Mouse (Mus musculus): Measurements from ENCODE around the gene Olfr373.
"Not testable (repeated sequence)": the region's sequence is repeated elsewhere in the genome, so short reads cannot be mapped to it uniquely, and the experiment has no call there.

Gene Olfr373

GRCm38 (mm10) chr8:72082877-72083276, at the start of gene Olfr373:
TSS of gene Olfr373 (plus strand) at chr8:72083177.
- DNase-seq (ENCODE audit: low read depth) = not testable (repeated sequence)

- DNase-seq (ENCODE audit: low read depth) = not testable (repeated sequence)
Observed at GRCm38 (mm10) chr8:72040918-72041317, 42.1 kb upstream of the Olfr373 start, which contains the start of gene Olfr372. TSS of gene Olfr372 (plus strand) at chr8:72041218.

GRCm38 (mm10) chr8:72042493-72042892, 40.5 kb upstream of the Olfr373 start:
- DNase-seq (ENCODE audit: low read depth) = no peak

DNA sequence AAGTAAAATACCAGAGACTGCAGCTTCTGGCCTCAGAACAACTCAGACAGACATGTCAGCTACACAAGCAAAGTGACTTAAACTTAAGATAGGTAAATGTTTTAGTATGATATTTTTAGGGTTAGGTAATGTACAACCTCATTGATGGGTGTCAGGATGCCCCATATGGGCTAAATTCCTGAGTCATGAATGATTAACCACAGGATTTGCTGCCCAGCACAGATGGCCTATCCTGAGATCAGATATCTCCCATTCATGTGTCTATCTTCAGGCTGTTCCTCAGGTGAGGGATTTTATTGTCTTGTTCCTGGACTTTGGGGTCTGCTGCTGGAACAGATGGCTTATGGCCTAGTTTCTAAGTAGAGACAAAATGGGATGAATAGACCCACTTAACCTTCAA, 28.3 kb upstream of the Olfr373 start:
- DNase-seq (ENCODE audit: low read depth) = not testable (repeated sequence)

- not testable (repeated sequence) for DNase-seq (ENCODE audit: low read depth)
Observed at GRCm38 (mm10) chr8:72057643-72058042, 25.3 kb upstream of the Olfr373 start.

DNA sequence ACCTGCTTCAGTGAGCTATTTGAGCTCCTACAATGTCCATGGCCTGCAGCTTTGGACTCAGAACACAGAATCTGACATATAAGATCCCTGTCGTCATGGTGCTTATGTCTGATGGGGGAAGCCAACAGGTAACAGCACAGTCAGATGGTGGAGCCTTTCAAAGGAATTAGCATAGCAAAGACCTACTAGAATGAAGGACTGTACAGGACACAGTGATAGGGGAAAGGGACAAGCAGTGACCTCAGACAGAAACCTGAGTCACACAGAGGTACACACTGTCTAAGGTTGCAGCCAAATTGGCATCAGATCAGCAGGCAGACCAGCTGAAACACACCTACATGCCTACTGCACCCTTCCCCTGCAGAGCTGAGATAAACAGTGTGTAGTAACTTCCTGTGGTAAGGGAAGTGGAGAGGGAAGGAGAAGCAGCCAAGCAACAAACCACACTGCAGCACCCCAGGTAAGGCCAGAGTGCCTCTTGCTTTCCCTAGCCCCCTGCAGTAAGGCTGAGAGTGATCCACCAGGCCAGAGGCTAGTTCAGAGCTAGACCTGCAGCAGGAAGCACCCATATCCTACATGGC, 16.1 kb upstream of the Olfr373 start:
- DNase-seq (ENCODE audit: low read depth) = not testable (repeated sequence)

- no peak for DNase-seq (ENCODE audit: low read depth)
Observed at GRCm38 (mm10) chr8:72084744-72085143, 1.8 kb downstream of the Olfr373 start.

GRCm38 (mm10) chr8:72087611-72088010, 4.6 kb downstream of the Olfr373 start:
- DNase-seq (ENCODE audit: low read depth) = not testable (repeated sequence)

- not testable (repeated sequence) for DNase-seq (ENCODE audit: low read depth)
Observed at GRCm38 (mm10) chr8:72096721-72097120, 13.7 kb downstream of the Olfr373 start.

- not testable (repeated sequence) for DNase-seq (ENCODE audit: low read depth)
Observed at GRCm38 (mm10) chr8:72099377-72100103, 16.6 kb downstream of the Olfr373 start.

- DNase-seq (ENCODE audit: low read depth) = no peak
Observed at GRCm38 (mm10) chr8:72105165-72105564, 22.2 kb downstream of the Olfr373 start.

GRCm38 (mm10) chr8:72106740-72107139, 23.8 kb downstream of the Olfr373 start, which contains the start of gene Olfr374:
TSS of gene Olfr374 (plus strand) at chr8:72107040.
- DNase-seq (ENCODE audit: low read depth) = no peak

GRCm38 (mm10) chr8:72110876-72111275, 27.9 kb downstream of the Olfr373 start:
- DNase-seq (ENCODE audit: low read depth) = no peak

DNA sequence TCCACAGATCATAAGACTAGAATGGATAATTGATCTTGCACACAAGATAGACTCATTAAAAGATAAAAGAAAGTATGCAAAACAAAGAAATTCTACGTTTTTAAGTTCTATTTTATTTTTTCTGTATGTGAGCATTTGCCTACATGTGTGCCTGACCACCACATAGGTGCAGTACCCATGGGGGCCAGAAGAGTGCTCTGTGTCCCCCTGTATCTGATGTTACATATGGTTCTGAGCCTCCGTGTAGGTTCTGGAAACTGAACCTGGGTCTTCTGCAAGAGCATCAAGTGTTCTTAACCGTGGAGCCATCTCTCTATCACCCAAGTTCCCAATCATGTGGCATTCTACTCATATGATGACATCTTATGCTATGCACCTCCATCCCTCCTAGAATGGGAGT, 29.5 kb downstream of the Olfr373 start:
- DNase-seq (ENCODE audit: low read depth) = no peak

DNA sequence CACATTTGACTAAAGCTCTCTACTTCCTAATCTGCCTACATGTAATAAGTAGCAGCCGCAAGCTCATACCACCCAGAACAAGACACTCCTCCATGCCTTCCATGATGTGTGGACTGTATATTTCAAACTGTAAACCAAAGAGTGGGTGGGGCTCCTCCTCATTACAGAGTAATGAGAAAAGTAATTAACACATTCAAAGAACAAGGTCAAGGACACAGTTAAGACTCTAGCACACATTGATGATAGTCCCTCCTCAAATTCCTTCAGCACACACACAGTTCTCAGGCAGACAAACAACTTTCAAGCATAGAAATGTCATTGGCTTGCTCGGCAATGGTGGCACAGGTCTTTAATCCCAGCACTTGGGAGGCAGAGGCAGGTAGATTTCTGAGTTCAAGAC, 32.2 kb downstream of the Olfr373 start:
- no peak for DNase-seq (ENCODE audit: low read depth)

- no peak for DNase-seq (ENCODE audit: low read depth)
Observed at GRCm38 (mm10) chr8:72118616-72119015, 35.6 kb downstream of the Olfr373 start.

GRCm38 (mm10) chr8:72121486-72121885, 38.5 kb downstream of the Olfr373 start:
- not testable (repeated sequence) for DNase-seq (ENCODE audit: low read depth)

- no peak for DNase-seq (ENCODE audit: low read depth)
Observed at GRCm38 (mm10) chr8:72121997-72122396, 39.0 kb downstream of the Olfr373 start.

DNA sequence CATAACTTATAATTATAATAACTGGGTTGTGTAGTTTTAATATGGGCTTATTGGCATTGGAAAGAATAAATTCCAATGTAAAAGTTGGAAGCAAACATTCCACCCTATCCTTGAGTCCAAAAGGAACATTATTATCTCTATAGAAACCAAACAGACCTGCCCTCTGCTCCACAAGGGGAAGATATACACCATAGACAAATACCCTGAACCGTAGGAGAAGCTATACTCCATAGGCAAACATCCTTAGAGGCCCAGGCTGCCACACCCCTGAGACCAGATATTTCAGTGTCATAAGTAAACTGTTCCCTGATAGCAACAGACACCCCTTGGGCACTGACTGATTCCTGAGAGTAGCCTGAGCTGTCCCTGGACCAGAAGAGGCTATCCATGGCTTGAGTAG, 44.9 kb downstream of the Olfr373 start:
- no peak for DNase-seq (ENCODE audit: low read depth)

DNA sequence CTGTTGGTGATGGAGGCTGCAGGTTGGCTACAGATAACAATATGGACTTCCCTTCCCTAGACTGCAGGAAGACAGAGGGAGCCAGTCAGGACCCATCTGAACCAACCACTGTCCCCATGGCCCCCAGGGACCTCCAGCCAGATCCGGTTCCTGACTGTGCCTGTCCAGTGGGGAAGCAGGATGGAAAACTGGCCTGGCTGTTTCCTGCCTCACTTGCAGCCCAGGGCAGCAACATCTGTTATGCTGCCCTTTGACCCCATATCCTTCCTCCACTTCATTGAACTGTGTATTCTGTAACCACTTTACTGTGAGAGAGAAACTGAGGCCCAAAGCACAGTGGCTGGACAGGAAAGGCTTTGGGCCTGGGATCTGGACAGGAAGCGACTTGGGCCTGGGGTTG, 48.3 kb downstream of the Olfr373 start:
- no peak for DNase-seq (ENCODE audit: low read depth)

DNA sequence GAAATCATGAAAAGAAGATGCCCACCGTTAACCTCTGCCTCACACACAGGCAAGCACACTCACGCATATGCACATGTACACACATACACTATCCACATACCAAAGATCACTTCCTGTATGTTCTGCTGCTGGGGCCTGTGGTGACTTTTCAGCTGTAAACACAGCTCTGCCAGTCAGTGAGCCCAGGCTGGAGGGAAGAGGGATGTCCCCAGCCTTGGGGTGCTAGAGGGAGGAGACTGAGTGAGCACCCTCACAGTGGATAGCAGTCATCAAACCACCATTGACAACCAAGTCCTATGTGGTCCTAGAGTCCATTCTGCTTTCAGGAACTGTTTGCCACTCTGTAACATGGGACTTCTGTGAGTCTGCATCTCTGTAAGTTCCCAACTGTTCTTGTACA, 48.9 kb downstream of the Olfr373 start:
- DNase-seq (ENCODE audit: low read depth) = no peak

GRCm38 (mm10) chr8:72132417-72132816, 49.4 kb downstream of the Olfr373 start:
- no peak for DNase-seq (ENCODE audit: low read depth)

- no peak for DNase-seq (ENCODE audit: low read depth)
Observed at GRCm38 (mm10) chr8:72132891-72133290, 49.9 kb downstream of the Olfr373 start.

DNA sequence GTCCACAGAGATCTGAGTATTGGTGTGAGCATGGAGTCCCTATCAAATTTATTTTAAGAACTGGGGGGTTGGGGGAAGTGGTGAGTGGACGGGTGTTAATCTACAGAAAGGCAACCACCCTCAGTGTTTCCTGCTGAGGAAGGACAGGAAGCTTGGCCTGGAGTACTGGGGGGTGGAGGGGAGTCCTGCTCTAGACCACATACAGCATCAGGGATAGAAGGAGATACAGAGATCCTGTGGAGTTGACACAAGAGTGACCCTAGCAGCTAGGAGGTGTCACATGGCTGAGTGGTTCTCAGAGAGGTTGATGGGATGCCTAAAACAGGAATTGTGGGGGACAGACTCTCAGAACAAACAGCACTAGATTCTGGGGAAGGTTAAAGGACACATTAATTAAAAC, 50.5 kb downstream of the Olfr373 start:
- no peak for DNase-seq (ENCODE audit: low read depth)
